Mouse (Mus musculus) heart, postnatal 0 days (tissue): ENCODE measurements around the gene Kcnd3.

Source experiments
- CTCF ChIP-seq: IDR thresholded peaks from 2 replicates; pipeline ENCODE4 v1.5.1; 2016; ENCODE audit warnings: antibody characterized with exemption, control low read depth, low read depth
- EP300 ChIP-seq: IDR thresholded peaks from 2 replicates; pipeline ENCODE4 v1.6.1; 2016; ENCODE audit warnings: antibody characterized with exemption, low read depth

DNA sequence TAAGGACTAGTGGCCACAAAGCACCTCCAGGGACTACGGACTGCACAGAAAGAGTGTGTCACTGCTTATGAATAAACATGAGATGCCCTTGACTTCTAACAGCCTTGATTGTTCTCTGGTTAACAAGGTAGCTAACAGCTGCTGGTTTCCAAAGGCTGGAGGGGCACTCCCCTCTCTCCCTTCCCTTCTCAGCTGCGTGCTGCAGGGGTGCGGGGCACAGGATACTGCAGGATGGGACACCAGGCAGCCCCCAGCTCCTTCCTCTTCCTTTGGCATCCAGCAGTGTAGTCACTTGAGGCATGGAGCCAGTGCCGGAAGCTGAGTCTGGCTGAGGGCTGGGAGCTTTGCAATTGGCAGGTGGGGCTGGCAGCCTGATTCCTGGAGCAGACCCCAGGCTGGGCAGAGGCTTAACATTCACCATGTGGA is 133.6 kb downstream of the Kcnd3 start:
- TF ChIP-seq CTCF = no peak
- TF ChIP-seq EP300 = no peak
